Mouse (Mus musculus) gastrocnemius, adult 2 months (tissue): ENCODE measurements around the gene Utp11. TPM values are rescaled to one million over a fixed set of nuclear protein-coding genes. Genes with fewer than 3 reads are reported as not detected.
A peak's percentile ranks its signal among the peaks of the same experiment; 100 is the strongest.

Source experiments
- DNase-seq: peaks from one replicate; pipeline ENCODE4 v3.0.0; 2022
- H3K27ac ChIP-seq: fragments of 200-600 bp; 2 replicates; pipeline ENCODE4 v1.8.1; 2022; ENCODE audit warnings: mild to moderate bottlenecking
- H3K4me3 ChIP-seq: fragments of 200-600 bp; 2 replicates; pipeline ENCODE4 v1.8.1; 2022; ENCODE audit warnings: mild to moderate bottlenecking, moderate library complexity
- CTCF ChIP-seq: fragments of 200-600 bp; IDR thresholded peaks from 2 replicates; pipeline ENCODE4 v1.8.1; 2022; ENCODE audit warnings: antibody characterized with exemption, mild to moderate bottlenecking, moderate library complexity
- intact Hi-C: fragments of 180-260 bp; cut with DNase I; formaldehyde crosslinking; loops from one replicate; pipeline ENCODE4 v1.15.1; 2025
- total RNA-seq, 2 experiments: library from RNA; stranded (reverse); gene quantifications; 2 replicates each; pipeline ENCODE4 v1.2.3; 2021

Gene Utp11
- total RNA-seq, 2 experiments from 2014 or later: 17.5 to 21.5 TPM

DNA sequence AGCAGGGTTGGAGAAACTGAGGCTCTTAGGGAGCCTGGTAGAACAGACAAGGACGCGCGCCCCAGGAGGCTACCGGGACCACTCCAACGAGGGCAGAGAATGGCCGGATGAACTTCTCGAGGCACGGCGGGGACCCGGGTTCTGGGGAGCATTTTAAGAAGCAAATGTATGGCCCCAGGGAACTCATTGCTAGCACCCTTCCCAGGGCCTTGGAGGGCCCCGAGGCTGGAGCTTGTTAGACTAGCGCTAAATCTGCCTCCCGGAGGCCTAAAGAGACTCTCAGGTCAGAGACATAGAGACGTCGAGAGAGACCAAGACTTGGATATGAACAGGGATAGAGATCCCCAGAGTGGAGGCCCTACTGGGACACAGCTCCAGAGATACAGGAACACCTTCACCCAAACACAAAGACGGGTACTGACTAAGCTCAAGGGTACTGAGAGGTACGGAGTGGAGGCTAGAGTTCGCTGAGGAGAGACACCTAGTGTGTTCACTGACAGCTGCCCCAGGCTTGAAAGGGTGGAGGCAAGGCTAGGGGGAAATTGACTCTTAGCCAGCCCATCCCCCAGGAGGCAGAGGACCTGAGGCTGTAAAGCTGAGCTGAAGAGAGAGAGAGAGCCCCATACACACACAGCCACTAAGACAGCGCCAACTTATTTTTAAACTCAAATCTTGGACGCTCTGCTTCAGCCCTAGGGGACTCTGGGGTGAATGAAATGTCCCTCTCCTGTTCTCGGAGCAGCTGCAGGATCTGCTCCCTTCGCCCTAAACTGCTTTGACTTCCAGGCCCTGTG is 7.8 kb upstream of the Utp11 start:
- no peak for TF ChIP-seq CTCF

GRCm38 (mm10) chr4:124700248-124700971 is 7.0 kb upstream of the Utp11 start, which contains the start of gene Fhl3:
Gene Fhl3, plus strand, starts transcription at chr4:124700701.
- Histone ChIP-seq H3K4me3 (peak within 1 kb of the TSS; percentile 93), H3K27ac (peak within 1 kb of the TSS; percentile 99)
- intact Hi-C loops: loop anchor here (2.0 kb wide), 1 partner anchor 16 kb away; no protein-coding TSS in a partner anchor
- peak; percentile 92 for DNase-seq
- TF ChIP-seq CTCF: peak; percentile 15; the same call in 1 of the 2 replicates

More for the DNA sequence above, 7.8 kb upstream of the Utp11 start:
- DNase-seq: peak; percentile 83
- Histone ChIP-seq H3K4me3 (peak overlapping the region; percentile 93), H3K27ac (peak overlapping the region; percentile 99)
- intact Hi-C loops: loop anchor here (2.0 kb wide), 1 partner anchor 16 kb away; no protein-coding TSS in a partner anchor

DNA sequence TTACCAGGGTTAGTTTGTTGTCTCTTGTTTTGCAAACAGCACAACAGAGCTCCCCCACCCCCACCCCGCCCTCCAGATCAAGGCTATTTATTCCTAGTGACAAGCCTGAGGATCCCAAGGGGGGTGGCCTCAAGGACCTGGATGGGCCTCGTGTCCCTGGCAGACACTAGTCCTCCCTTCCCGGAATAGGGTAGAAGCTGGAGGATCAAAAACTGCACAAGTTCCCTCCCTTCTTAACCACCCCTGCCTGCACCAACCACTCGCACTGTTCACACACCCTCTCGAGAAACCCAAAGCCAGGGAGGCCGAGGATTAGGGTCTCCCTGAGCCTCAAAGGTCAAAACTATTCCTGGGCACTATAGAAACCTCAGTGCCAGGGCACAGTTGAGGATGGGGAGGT is 6.4 kb upstream of the Utp11 start:
- Histone ChIP-seq H3K27ac (peak overlapping the region; percentile 99), H3K4me3 (peak overlapping the region; percentile 93)
- DNase-seq: peak; percentile 81
- intact Hi-C loops: loop anchor here (2.0 kb wide), 1 partner anchor 15 kb away; no protein-coding TSS in a partner anchor
- no peak for TF ChIP-seq CTCF

DNA sequence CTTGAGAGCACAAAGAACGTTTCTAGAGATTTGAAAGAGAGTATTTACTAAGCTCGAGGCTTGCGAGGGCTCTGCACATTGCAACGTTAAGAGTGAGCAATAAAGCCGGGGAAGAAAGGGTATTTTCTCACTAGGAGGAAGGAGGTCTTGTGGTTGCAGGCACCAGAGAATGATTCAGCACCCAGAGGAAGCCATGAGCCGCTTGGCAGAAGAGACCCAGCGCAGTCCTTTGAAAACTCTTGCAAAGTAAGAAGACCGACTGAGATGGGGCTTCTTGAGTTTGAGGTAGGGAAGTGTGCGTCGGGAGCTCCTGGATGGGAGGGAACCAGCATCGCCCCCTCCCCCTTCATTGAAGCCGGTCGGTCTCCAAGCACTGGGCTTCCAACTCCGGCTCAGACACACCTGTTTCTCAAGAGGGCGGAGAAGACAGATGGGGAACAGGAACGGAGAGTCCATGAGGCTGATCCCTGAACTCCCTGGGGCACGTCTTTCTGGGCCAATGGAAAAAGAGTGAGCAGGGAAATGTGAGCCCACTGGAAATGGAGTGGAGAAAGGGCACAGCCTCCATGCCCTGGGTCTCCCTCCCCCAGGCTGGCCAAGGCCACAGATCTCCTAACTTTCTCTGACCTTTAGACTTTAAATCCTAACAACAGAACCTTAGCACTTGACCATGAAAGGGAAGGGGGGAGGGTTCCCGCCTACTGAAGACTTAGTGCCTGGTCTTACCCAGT is 2.6 kb upstream of the Utp11 start:
- Histone ChIP-seq H3K4me3 (peak overlapping the region; percentile 57), H3K27ac (peak overlapping the region; percentile 99)
- peak; percentile 79 for DNase-seq
- TF ChIP-seq CTCF: no peak
- intact Hi-C loops: no loop called here

GRCm38 (mm10) chr4:124694572-124694971 is 1.2 kb upstream of the Utp11 start:
- Histone ChIP-seq H3K4me3 (no peak overlapping the region), H3K27ac (peak overlapping the region; percentile 99)
- intact Hi-C loops: no loop called here
- DNase-seq: peak; percentile 59
- TF ChIP-seq CTCF: no peak

DNA sequence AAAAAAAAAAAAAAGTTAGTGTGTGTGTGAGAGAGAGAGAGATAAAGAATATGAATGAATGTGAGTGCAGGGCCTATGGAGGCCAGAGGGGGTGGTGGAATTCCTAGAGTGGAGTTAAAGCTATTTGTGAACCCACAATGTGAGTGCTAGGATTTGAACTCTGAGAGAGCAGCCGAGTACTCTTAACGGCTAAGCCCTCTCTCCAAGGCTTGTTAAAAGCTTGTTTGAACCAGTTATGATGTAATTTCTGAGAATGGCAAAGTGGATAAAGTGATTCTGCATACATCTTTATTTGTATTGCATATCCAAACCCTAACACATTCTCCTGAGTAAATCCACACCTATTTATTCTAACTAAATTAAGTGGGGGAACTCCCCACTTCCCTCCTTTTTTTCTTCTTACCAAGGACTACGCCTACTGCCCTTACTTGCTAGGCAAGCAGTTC is 961 bp downstream of the Utp11 start:
- Histone ChIP-seq H3K4me3 (peak overlapping the region; percentile 97), H3K27ac (peak overlapping the region; percentile 99)
- intact Hi-C loops: no loop called here
- no peak for DNase-seq
- no peak for TF ChIP-seq CTCF

- intact Hi-C loops: no loop called here
- Histone ChIP-seq H3K27ac (peak overlapping the region; percentile 99), H3K4me3 (no peak overlapping the region)
- DNase-seq: no peak
- no peak for TF ChIP-seq CTCF
These were observed 1.9 kb downstream of the Utp11 start for GRCm38 (mm10) chr4:124691455-124691854.

DNA sequence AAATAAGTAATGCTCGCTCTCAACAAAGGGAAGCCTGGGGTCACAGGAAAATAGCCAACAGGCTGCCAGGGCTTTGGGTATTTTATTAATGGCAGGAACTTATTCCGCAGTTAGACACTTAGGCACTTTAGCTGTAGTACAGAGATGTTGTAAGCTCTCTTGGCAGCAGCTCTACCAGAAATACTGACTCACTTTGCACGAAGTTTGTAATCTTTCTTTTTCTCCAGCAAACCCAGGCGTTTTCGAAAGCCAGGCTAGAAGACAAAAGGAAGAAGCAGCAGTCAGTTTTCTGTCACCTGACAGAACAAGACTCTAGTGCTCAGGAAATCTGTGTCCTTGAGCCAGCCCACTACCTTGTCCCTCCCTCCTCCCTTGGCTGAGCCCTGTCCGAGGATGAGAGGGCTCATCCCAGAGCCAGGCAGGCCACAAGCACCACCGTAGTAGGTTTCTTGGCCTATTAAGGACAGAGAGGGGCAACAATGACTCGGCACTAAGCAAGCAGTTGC is 7.5 kb downstream of the Utp11 start:
- DNase-seq: peak; percentile 69
- H3K4me3 ChIP-seq: peak overlapping the region; percentile 38
- no peak for TF ChIP-seq CTCF
- intact Hi-C loops: loop anchor here (2.0 kb wide), 1 partner anchor 15 kb away; the partner anchor contains the start of gene Fhl3
- peak overlapping the region; percentile 88 for H3K27ac ChIP-seq

DNA sequence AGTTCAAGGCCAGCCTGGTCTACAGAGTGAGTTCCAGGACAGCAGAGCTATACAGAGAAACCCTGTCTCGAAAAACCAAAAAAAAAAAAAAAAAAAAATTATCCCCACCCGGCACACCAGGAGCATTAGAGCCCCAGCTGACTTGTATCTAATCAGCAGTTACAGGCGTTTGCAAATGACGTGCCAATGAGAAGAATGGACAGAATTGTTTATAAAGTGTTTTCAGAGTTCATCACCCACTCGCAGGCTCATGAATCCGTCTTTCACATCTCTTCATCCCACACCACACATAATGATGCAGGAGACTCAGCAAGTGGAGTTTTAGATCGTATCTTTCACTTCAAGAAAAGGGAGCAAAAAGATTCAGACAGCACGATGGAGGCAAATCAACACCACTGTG is 7.9 kb downstream of the Utp11 start:
- no peak for TF ChIP-seq CTCF
- DNase-seq: no peak
- intact Hi-C loops: loop anchor here (2.0 kb wide), 1 partner anchor 15 kb away; the partner anchor contains the start of gene Fhl3
- Histone ChIP-seq H3K27ac (peak overlapping the region; percentile 88), H3K4me3 (peak overlapping the region; percentile 38)

- Histone ChIP-seq H3K4me3 (no peak overlapping the region), H3K27ac (peak overlapping the region; percentile 88)
- DNase-seq: no peak
- peak; percentile 48 for TF ChIP-seq CTCF
- intact Hi-C loops: loop anchor here (2.0 kb wide), 1 partner anchor 16 kb away; the partner anchor contains the start of gene Fhl3
These were observed 8.4 kb downstream of the Utp11 start for GRCm38 (mm10) chr4:124685004-124685403.

DNA sequence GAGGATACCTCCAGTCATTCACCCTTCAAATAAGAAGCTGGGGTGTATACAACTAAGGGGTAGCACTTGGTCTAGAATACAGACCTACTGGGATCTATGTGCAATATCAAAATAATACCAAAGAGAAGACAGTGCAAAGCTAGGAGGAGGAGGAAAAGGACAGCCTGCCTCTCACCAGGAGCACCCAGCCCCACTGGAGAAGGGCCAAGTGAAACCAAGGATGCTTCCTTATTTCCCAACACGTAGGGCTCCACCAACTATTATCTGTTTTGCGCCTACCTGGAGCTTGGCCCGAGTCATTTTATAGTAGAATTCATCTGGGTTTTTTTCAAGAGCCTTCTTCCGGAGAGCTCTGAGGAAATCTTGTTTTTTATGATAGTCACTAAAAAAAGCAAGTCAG is 9.9 kb downstream of the Utp11 start:
- intact Hi-C loops: loop anchor here (2.0 kb wide), 1 partner anchor 27 kb away; no protein-coding TSS in a partner anchor

DNA sequence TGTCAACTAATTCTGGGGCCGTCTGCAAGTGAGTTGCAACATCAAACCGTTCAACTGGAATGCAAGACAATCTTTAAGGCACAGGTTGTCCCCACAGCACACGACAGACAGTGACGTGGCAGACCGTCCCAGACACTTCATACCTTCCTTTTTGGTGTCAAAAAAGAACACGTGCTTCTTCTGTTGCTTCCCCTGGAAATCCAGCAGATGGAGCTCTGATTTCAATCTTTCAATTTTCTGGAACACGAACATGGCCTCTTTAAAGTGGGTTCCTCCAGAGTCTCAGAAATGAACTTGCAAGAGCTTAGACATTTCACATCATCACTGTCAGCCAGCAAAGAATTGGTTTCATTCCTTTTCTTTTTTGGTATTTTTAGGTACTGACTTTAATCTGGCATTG is 11.1 kb downstream of the Utp11 start:
- no peak for DNase-seq
- 0 out of 2 replicates have a peak overlapping the region, but pooled peaks have one; percentile 8 for H3K27ac ChIP-seq
- TF ChIP-seq CTCF: peak; percentile 69
- intact Hi-C loops: loop anchor here (2.0 kb wide), 1 partner anchor 29 kb away; no protein-coding TSS in a partner anchor
- no peak overlapping the region for H3K4me3 ChIP-seq

More for the DNA sequence above, 9.9 kb downstream of the Utp11 start:
- no peak overlapping the region for H3K27ac ChIP-seq
- no peak overlapping the region for H3K4me3 ChIP-seq
- no peak for TF ChIP-seq CTCF
- no peak for DNase-seq
